Mouse (Mus musculus) G1E (cell line): Measurements from ENCODE around the gene Gm35549. TPM values are rescaled to one million over a fixed set of nuclear protein-coding genes. Genes with fewer than 3 reads are reported as not detected.

ENCODE experiments used
- ATAC-seq: 2 replicates; pipeline ENCODE4 v1.8.0; 2016; ENCODE audit warnings: mild to moderate bottlenecking; ENCODE audit not compliant: insufficient number of reproducible peaks, poor library complexity, low FRiP score, severe bottlenecking; ENCODE audit errors: extremely low read depth
- DNase-seq: peaks from one replicate; pipeline ENCODE4 v3.0.0; 2012; ENCODE audit warnings: low spot score
- H3K27me3 ChIP-seq: 2 replicates; pipeline ENCODE4 v1.6.1; 2012; ENCODE audit warnings: mild to moderate bottlenecking, low read length, inconsistent platforms; ENCODE audit not compliant: insufficient read depth
- H3K36me3 ChIP-seq: replicated peaks from 2 replicates; pipeline ENCODE3; 2012; ENCODE audit warnings: mild to moderate bottlenecking, inconsistent platforms
- H3K4me1 ChIP-seq: 2 replicates; pipeline ENCODE4 v1.6.1; 2012; ENCODE audit warnings: low read depth, low read length, inconsistent platforms, mixed read lengths; ENCODE audit not compliant: insufficient read depth
- H3K4me3 ChIP-seq: 2 replicates; pipeline ENCODE4 v1.5.1; 2012; ENCODE audit warnings: low read depth, mild to moderate bottlenecking, inconsistent platforms, low read length, moderate library complexity, mixed read lengths
- H3K9me3 ChIP-seq: replicated peaks from 2 replicates; pipeline ENCODE4 v1.6.1; 2012; ENCODE audit warnings: inconsistent platforms
- CTCF ChIP-seq: IDR thresholded peaks from 2 replicates; pipeline ENCODE4 v1.5.1; 2012; ENCODE audit warnings: low read depth, low read length, inconsistent platforms, mixed read lengths
- GATA1 ChIP-seq: IDR thresholded peaks from 2 replicates; pipeline ENCODE4 v1.6.1; 2012; ENCODE audit warnings: borderline replicate concordance, low read length, inconsistent platforms, mixed read lengths
- GATA2 ChIP-seq: IDR thresholded peaks from 2 replicates; pipeline ENCODE4 v1.6.1; 2012; ENCODE audit warnings: low read depth, low read length, inconsistent platforms, borderline replicate concordance
- POLR2AphosphoS5 ChIP-seq: IDR thresholded peaks from 2 replicates; pipeline ENCODE4 v1.6.1; 2012; ENCODE audit warnings: low read depth, low read length, inconsistent platforms; ENCODE audit not compliant: insufficient replicate concordance
- TAL1 ChIP-seq: conservative IDR thresholded peaks from 2 replicates; pipeline ENCODE4 v1.6.1; 2012; ENCODE audit warnings: low read depth, low read length, inconsistent platforms, mixed read lengths
- polyA plus RNA-seq: library from polyadenylated mRNA; stranded (reverse); fragments of >175 nt; gene quantifications from 2 replicates; pipeline ENCODE4 v1.2.3, GENCODE M21; 2012
- total RNA-seq, 2 experiments: library from RNA; stranded (forward) in 1 of 2; stranded (reverse) in 1 of 2; fragments of 200-1000 nt in 1 of 2; fragments of >200 nt in 1 of 2; fragmentation: Nextera tagmentation in 1 of 2; gene quantifications; 2 replicates each; pipeline ENCODE4 v1.2.3; 2014 to 2017

Gene Gm35549
- total RNA-seq (2014; fragmentation: Nextera tagmentation) = not detected in 2 replicates
- total RNA-seq (2017) = not detected in 2 replicates
- polyA plus RNA-seq = not detected in 2 replicates

DNA sequence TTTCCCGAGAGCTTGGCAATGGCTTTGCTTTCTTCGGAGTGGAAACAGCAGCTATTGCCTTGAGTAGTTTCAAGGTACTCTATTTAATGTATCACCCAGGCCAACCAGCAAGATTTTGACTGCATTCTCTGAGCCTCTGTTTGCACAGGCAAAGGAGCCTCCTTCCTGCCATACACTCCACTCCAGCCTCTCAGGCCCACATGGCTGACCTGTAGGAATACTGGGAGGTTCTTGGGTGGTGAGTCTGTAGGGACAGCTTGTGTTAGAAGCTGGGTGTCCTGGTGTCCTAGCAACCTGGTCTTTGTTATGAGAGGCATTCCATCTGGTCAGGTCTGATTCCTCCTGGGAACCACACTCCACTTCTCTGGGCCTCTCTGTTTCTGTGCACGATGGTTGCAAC lies at the start of gene Gm35549:
Gene Gm35549 (minus strand): TSS at position 276 of the 400 bp plus-strand sequence.
- Histone ChIP-seq H3K4me1 (no peaks in the 10 kb centered on the region), H3K27me3 (peaks cover 4% of the 10 kb centered on the region; the same call in 1 of the 2 replicates), H3K4me3 (no peak within 1 kb of the TSS), H3K9me3 (no peaks in the 10 kb centered on the region), H3K36me3 (no peaks in the 10 kb centered on the region)
- no peak for DNase-seq
- TF ChIP-seq GATA1 (no peak), GATA2 (no peak), CTCF (no peak), TAL1 (no peak), POLR2AphosphoS5 (no peak)
- ATAC-seq = no peak

DNA sequence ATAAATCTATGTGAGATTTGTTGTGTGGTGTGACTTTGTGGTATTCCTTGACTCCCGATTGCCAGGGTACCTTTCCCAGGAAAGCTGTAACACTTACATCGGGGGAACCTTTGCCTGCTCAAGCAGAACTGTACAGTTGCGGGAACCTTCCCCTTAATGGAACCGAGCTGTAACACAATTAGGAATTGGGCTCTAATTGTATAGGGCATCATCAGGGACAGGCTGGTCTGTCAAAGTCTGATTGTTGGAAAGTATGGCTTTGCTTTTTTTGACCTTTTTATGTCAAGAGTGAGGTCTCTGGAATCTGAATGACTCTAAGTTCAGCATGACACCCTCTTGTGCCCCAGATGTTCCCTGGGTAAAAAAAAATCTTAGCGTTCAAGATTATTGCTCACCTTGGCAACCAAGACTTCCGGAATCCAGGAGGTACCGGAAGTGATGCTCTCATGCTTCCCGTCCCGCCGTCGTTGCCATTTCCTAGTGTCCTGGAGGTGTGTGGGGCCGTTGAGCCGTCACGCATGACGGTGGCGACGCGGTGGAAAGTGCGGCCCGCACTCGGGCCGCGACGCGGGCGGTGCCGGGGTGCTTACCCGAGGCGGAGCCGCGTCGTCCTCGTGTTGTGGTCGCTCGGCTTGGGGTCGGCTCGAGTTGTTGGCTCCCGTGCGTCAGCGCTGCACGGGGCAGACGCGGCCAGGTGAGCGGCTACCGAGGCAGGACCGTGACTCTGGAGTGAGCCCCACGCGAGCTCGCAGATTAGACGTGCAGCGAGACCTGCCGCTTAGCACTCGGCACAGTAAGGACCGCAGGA lies 42.7 kb upstream of the Gm35549 start:
- no peaks in the 10 kb centered on the region for H3K4me1 ChIP-seq

DNA sequence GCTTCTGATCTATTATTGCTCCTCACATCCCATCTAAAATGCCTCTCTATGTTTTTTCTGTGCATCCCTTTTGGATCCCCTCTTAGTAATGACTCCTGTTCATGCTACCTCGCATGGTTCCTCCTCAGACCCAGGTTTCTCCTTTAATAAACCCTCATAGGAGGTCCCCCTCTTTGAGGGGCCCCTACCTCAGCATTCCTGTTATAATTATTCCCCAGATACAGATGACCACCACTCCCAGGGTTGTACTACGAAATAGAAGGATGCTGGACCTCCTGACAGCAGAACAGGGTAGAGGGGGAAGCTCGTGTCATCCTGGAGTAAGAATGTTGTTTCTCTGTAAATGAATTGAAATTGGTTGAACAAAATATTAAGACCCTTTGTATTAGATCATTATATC lies 41.5 kb upstream of the Gm35549 start, which contains the start of gene Zkscan7:
Gene Zkscan7 (plus strand): TSS at position 301 of the 400 bp plus-strand sequence.
- TF ChIP-seq CTCF (no peak), GATA1 (no peak), TAL1 (no peak)
- peaks cover 6% of the 10 kb centered on the region for H3K27me3 ChIP-seq
- H3K4me3 ChIP-seq = no peak within 1 kb of the TSS
- no peaks in the 10 kb centered on the region for H3K36me3 ChIP-seq
- H3K4me1 ChIP-seq = no peaks in the 10 kb centered on the region
- no peaks in the 10 kb centered on the region for H3K9me3 ChIP-seq
- no peak for DNase-seq
- ATAC-seq = no peak

More for the DNA sequence above, 42.7 kb upstream of the Gm35549 start:
- H3K27me3 ChIP-seq = peaks cover 8% of the 10 kb centered on the region
- H3K4me3 ChIP-seq = no peak overlapping the region
- ATAC-seq (no peak), DNase-seq (no peak)
- H3K9me3 ChIP-seq = no peaks in the 10 kb centered on the region
- no peaks in the 10 kb centered on the region for H3K36me3 ChIP-seq
- TF ChIP-seq POLR2AphosphoS5 (no peak), GATA1 (no peak), TAL1 (no peak), CTCF (no peak), GATA2 (no peak)

DNA sequence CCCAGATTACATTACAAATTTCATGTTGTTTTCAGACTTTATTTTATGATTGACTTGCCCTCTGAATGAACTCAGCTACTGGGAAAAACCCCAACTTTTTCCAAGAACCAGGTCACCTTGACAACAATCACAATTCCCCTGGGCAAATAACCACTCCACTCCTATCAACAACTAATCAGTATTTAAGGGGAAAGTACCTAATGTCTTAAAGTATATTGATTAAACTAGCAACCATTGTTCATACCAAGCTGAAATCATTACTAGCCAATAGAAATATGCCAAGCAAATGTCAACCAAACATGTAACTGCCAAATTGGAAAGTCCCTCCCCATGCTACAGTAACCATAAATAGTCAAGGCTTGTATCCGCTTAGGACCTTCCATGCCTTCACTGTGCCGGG lies 31.3 kb upstream of the Gm35549 start:
- ATAC-seq = no peak
- TF ChIP-seq GATA1 = no peak
- no peak for TF ChIP-seq TAL1
- TF ChIP-seq CTCF = no peak
- TF ChIP-seq POLR2AphosphoS5 = no peak
- no peak for TF ChIP-seq GATA2

DNA sequence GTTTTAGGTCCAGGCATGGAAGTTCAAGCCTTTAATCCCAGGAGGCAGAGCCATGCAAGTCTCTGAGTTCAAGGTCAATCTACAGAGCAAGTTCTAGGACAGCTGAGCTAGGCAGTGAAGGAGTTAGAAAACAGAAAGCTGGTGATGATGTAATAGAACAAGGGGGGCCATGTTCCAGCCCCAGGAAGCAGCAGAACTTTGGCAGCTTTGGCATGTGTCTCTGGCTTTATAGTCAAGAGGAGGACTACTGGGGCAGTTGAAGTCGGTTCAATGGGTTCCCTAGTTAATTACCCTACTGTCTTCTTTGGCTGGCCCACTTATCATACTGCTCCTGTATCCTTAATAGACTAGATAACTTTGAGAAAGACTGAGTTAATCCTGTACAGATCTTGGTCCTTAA lies 30.8 kb upstream of the Gm35549 start:
- ATAC-seq = no peak
- no peak for DNase-seq
- Histone ChIP-seq H3K27me3 (peaks cover 7% of the 10 kb centered on the region), H3K9me3 (peaks cover 5% of the 10 kb centered on the region; the same call in 1 of the 2 replicates), H3K36me3 (no peaks in the 10 kb centered on the region), H3K4me3 (no peak overlapping the region), H3K4me1 (peaks cover 2% of the 10 kb centered on the region; the same call in 1 of the 2 replicates)
- no peak for TF ChIP-seq CTCF
- no peak for TF ChIP-seq GATA2
- no peak for TF ChIP-seq GATA1
- TF ChIP-seq TAL1 = no peak
- no peak for TF ChIP-seq POLR2AphosphoS5

More for the DNA sequence above, 31.3 kb upstream of the Gm35549 start:
- no peak for DNase-seq
- peaks cover 2% of the 10 kb centered on the region; the same call in 1 of the 2 replicates for H3K4me1 ChIP-seq
- H3K36me3 ChIP-seq = no peaks in the 10 kb centered on the region
- peaks cover 5% of the 10 kb centered on the region; the same call in 1 of the 2 replicates for H3K9me3 ChIP-seq
- H3K4me3 ChIP-seq = no peak overlapping the region
- H3K27me3 ChIP-seq = peaks cover 5% of the 10 kb centered on the region

DNA sequence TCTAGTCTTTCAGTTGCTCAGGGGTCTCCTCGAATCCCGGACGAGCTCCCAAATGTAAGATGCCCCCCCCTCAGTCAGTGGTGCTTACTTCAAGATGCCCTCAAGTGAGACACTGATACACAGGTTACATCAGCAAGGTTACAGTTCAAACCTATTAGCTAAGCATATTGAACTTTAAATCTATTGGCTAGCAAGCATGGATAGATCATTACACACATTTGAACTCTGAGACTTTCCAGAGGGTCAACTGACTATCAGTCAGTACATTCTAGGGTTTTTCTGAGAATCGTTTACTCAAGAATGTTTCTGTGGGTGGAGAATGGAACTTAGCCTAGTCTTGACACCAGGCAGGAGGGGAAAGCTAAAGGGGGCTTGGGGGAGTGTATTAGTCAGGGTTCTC lies 28.8 kb upstream of the Gm35549 start:
- DNase-seq (no peak), ATAC-seq (no peak)
- Histone ChIP-seq H3K9me3 (peaks cover 5% of the 10 kb centered on the region; the same call in 1 of the 2 replicates), H3K4me1 (no peaks in the 10 kb centered on the region), H3K36me3 (no peaks in the 10 kb centered on the region), H3K4me3 (no peak overlapping the region), H3K27me3 (peaks cover 7% of the 10 kb centered on the region)
- TF ChIP-seq CTCF (no peak), GATA1 (no peak), POLR2AphosphoS5 (no peak), GATA2 (no peak), TAL1 (no peak)
